Mouse (Mus musculus) kidney, adult 18-20 months (tissue): ENCODE measurements around the gene Prkag3.
A peak's percentile ranks its signal among the peaks of the same experiment; 100 is the strongest.

Experiments
- DNase-seq: peaks from one replicate; pipeline ENCODE4 v3.0.0; 2021

Gene Prkag3

GRCm38 (mm10) chr1:74754175-74754785, 5.3 kb upstream of the Prkag3 start:
- DNase-seq = no peak

- DNase-seq = no peak
Observed at GRCm38 (mm10) chr1:74753266-74753974, 4.4 kb upstream of the Prkag3 start.

DNA sequence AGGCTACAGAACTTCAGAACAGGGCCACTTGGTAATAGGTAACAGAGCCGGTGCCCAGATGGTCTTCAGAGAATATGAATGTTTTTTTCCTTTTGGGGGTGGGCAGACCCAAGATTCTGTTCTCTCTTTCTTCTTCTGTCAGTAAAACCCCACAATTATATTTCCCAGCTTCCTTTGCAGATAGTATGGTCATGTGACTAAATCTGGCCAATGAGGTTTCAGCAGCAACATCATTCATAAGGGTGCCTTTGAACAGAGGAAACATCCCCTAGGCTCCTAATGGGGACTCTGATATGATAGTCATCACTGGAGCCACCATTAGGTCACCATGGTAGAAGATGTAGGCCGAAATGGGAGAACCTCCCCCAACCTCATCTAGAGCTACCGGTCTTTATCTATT, 3.8 kb upstream of the Prkag3 start:
- DNase-seq = no peak

GRCm38 (mm10) chr1:74752150-74752549, 3.1 kb upstream of the Prkag3 start:
- DNase-seq = no peak

DNA sequence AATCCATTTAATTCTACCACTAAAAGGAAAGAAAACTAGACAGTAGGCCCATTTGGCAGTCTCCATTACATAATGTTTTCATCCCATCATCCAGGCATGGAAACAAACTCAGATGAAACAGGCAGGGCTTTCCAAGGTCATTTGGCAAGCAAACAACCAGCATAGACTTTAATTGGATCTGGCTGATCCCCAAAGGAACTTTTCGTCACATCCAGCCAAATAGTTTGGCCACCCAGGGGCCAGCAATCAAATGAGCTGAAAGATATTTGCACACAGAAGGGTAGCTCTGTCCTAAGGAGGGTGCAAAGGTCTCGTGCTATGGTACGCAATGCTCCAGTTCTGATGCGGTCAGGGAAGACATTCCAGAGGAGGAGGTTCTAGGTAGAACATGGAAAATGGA, 1.7 kb upstream of the Prkag3 start:
- peak; percentile 80 for DNase-seq

DNA sequence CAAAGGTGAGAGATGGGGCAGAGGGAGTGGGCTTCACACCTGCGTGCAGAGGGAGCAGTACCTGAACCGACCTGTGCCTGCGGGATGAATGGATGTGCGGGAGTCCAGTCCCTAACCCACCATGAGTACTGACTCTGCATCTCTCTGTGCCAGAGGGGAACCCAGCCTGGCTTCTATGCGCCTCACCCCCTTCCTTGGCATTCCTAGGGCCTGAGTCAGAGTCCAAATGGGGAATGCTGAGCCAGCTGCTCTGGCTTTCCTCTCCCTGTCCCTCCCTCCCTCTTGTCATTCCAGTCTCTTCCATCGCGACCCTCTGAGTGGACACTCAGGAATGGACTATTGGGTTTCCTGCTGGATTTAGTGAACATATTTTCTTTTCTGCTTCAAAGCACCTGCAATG, 280 bp upstream of the Prkag3 start:
- DNase-seq = peak; percentile 64

DNA sequence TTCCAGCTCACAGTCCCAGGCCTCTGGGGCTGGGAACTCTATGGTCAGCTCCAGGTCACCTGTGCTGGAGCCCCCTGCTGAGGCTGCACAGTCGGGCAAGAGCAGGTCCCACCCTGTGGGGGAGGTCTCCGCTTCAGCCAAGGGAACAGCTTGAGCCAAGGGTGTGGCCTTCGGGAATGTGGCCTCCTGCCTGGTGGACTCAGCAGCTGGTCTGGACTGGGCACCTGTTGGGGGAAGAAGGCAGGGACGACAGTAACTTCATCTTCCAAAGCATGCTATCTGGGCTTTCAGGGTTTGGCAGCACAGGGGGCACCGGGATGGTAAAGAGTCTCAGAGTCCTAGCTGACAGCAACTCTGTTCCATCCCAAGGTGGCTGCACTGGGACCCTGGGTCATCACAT, 1.7 kb downstream of the Prkag3 start:
- DNase-seq = no peak

DNA sequence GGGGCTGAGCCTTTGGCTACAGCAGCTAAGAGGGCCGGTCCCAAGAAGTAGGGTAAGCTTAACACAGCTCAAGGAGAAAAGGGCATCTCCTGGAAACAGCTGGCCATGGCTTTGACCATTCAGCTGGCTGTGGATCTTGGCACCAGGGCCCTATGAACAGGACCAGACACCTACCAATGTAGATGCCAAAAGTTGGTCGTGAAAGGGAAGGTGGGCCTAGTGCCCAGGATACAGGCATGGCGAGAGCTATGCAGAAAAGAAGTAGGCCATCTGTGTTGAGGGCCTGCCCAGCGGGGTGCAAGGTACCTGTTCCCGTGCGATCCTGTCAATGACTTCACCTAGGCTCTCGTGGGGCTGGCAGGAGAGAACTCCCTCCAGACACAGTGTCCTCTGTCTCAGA, 8.2 kb downstream of the Prkag3 start:
- DNase-seq = no peak

- DNase-seq = no peak
Observed at GRCm38 (mm10) chr1:74737500-74737899, 11.5 kb downstream of the Prkag3 start.

GRCm38 (mm10) chr1:74736977-74737376, 12.0 kb downstream of the Prkag3 start:
- no peak for DNase-seq

DNA sequence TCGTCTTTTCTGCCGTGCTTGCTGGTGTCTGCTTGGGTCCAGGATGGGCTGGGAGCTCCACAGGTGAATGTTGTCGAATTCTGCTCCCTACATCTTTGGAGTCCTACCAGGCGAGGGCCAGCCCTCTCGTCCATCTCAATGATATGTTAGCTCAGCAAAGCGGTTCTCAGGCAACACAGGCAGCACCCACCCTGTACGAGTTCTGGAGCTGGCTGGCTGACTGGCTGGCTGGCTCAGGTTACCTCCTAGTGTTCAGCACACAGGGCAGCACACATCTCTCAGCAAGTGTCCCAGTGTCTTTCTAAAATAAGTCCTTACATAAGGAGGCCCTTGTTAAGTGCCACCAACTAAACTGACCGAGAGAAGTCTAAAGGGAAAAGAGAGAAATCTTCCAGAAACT, 20.6 kb downstream of the Prkag3 start:
- DNase-seq = no peak

DNA sequence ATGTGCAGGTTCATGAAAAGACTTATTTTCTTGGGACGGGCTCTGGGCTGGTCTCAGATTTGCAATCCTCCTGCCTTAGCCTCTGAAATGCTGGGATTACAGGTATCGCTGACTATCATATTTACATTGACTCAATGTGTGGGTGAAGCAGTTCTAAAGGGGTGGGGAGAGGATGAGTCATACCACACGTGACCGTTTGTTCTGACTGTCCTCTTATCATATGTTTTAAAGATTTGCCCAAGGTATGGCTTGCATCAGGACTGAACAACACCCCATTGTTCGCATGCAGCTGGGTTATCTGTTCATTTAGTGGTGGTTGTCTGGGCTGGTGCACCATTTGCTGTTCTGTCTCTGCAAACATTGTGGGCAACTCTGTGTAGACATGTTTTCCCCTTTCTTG, 22.3 kb downstream of the Prkag3 start:
- DNase-seq = no peak

DNA sequence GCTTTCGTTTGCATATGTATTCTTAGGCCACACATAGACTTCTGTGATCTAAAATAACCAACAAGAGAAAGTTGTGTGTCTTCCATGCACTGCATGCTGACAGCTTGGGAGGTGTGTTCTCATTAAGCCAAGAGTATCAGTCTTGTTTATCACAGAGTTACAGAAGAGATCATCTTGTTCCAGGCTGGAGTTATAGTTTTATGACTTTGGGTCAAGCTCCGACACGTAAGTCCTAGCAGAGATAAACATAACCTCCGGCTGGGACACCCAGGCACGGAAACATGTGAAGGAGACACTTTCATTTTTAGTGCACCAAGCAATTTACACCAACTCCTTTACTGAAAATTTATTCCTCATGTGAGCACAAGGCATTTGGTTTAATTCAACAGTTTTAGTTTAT, 22.9 kb downstream of the Prkag3 start:
- no peak for DNase-seq

GRCm38 (mm10) chr1:74723748-74724147, 25.3 kb downstream of the Prkag3 start:
- peak; percentile 36 for DNase-seq

- no peak for DNase-seq
Observed at GRCm38 (mm10) chr1:74721657-74722056, 27.4 kb downstream of the Prkag3 start.

DNA sequence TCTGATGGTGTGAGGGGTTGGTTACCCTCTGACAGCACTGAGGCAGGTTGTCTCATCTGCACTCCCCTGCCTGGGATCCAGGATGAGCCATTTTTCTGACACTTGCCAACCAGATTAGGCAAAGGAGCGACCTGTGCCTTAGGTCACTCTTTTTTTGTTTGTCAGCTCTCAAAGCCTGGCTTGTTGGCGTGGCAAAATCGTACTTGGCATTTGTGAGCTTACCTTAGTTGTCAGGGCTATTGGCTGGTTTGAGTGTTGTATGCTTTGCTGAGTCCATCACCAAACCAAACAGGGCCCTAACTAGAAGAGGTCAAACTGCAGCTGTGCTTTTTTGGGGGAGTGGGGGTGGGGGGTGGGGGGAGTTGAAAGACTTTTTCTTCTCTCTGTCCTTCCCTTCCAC, 29.7 kb downstream of the Prkag3 start:
- no peak for DNase-seq

DNA sequence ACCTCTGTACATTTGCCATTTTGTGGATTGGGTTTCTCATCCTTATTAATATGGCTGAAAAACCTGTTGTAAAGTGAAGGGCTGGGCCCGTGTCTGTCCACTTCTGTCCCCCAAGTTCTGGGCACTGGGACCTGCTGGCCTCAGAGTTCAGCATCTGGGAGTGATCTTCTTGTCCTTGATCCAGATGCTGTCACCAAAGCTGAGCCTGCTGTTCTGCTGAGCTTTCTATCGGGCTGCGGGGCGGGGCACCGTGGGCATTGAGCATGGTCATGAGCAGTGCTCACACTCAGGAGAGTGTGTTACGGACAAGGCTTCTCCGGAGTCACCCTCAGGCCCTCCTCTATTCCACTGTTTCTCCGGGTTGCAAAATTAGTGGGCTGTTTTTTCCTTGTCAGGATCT, 30.9 kb downstream of the Prkag3 start:
- DNase-seq = no peak

GRCm38 (mm10) chr1:74715886-74716285, 33.1 kb downstream of the Prkag3 start:
- no peak for DNase-seq

DNA sequence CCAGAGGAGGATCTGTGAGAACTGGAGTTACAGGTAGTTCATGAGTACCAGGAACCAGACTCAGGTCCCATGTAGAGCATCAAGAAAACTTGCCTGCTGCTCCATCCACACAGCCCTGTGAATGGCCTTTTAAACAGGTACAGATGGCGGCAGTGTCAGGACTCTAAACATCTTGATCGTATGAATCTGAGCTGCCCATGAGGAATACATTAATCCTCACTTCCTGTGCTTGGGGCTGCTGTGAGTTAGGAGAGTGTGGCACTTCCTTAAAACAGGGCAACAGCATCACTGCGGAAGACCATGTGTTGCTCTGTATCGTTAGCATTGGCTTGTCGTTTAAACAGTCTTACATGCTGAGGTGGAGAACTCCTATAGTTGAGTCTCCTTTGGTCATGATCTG, 33.6 kb downstream of the Prkag3 start:
- no peak for DNase-seq

GRCm38 (mm10) chr1:74714967-74715366, 34.1 kb downstream of the Prkag3 start:
- no peak for DNase-seq

DNA sequence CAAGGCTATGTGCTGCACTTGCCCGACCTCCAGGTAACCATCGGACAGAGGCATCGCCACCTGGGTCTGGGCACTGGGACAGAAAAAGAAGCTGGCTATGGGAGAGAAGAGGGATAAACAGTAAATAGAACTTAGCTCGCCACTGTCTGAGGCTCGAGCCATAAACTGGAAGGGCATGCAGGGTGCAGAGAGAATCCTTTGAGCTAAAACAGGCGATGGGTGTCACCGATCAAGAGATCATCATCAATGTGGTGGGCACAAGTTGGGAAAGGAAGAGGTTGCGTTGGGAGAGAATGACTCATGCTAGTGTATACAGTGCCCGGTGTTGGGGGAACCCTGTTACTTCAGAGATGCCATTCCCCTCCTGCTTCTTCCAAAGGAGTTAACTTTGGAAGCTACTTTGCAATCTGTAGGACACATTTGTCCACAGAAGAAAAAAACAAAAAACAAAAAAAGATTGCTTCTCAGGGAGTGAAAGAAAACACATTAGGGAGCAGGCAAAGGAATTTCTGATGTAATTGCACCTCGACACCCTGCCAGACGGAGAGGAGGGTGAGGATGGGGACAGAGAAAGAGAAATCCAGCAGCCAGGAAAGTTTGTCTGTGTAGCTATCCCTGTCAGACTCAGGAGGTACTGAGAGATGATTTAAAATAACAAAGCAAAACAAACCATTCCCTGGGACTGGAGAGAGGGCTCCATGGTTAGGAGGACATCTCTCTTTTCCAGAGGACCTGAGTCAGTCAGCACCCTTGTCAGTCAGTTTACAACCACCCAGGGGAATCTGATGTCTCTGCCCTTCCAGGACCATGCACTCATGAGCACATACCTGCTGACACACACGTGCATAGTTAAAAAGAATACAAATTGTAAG, 34.9 kb downstream of the Prkag3 start:
- no peak for DNase-seq

DNA sequence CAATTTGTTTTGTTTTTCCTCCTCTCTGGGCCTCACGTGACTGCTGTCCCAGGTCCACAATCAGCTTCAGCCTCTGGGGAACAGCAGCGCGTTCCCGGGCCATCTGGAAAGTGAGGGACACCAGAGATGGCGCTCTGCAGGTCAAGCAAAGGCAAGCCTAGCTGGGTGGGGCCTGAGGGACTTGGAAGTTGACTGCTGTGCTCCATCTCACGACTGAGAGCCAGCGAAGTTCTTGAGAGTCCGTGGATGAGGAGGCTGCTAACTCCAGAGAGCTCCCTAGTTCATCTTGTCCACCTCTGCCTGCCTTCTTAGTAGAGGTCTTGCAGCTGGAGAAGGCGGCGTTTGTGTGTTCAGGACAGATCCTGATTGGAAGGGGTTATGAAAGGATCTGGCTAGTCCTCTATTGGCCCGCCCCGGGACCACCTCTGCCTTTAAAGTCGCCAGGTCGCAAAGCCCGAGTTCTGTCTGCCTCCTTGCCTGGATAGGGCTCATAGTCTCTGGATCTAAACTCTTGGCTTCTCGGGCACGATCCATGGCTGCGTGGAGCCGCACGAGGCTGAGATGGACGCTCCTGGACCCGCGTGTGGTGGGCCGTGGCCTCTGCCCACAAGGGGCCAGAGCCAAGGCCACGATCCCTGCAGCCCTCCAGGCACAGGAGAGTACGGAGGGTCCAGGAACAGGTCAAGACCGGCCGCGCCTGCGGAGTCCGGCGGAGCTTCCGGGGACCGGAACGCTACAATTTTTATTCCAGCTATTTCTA, 35.7 kb downstream of the Prkag3 start, which contains the start of gene Cyp27a1:
TSS of gene Cyp27a1 (plus strand) at position 476 of the 760 bp plus-strand sequence.
- DNase-seq = peak; percentile 82

- DNase-seq = no peak
Observed at GRCm38 (mm10) chr1:74712461-74713098, 36.4 kb downstream of the Prkag3 start.
